In the genomic region with DNA sequence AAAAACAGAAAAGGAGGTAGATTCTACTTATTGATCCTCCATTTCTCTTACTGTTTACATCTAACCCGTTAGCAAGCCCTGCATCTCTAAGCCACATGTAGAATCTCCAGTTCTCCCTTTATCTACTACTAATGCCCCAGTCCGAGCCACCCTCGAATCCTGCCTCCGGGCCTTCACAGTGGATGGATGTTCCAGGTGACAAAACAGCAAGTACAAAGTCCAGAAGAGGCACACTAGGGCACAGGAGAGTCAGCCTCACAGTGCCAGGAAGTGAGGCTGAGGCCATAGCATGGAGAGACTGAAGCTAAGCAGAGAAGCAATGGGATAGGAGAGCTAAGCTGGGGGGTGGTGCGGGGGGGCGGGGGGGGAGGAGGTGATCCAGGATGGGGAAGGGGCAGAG, we compare ENCODE assay signal across 20 mouse cellular contexts. TPM values are rescaled to one million over a fixed set of nuclear protein-coding genes. Genes with fewer than 3 reads are reported as not detected.
A peak's percentile ranks its signal among the peaks of the same experiment; 100 is the strongest.
DNase-seq lines count a peak whose midpoint lies in the region; ATAC-seq lines count a peak whose summit lies in the region.
"Had no signal": no experiment of that assay in that cellular context is flagged by ENCODE, and none has a peak within 500 bp of the region (broad histone marks: within the 10 kb centered on the region; RNA-seq: fewer than 3 reads in every experiment).

No protein-coding gene starts in this region.

- H3K9ac ChIP-seq in heart, embryonic 13.5 days, result peak overlapping the region; percentile 12; the same call in 1 of the 2 replicates
- H3K9ac ChIP-seq: neural tube, embryonic 13.5 days had no signal

- ATAC-seq in heart, embryonic 13.5 days (ENCODE audit: extremely low read depth, insufficient number of reproducible peaks, low FRiP score, low TSS enrichment), result no peak
- ATAC-seq: activated CD4-positive, CD25-positive, alpha-beta regulatory T cell, adult 4 months; forebrain, embryonic 14.5 days; hindbrain, embryonic 16.5 days; Patski had no signal

- no peaks in the 10 kb centered on the region for H3K27me3 ChIP-seq in heart, embryonic 13.5 days (replicated peaks)
- H3K27me3 ChIP-seq in heart, embryonic 10.5 days (ENCODE audit: insufficient read depth, poor library complexity, severe bottlenecking), result no peaks in the 10 kb centered on the region
- H3K27me3 ChIP-seq: neural tube, embryonic 13.5 days; Patski had no signal

- H3K9me3 ChIP-seq in heart, embryonic 13.5 days, result no peaks in the 10 kb centered on the region
- H3K9me3 ChIP-seq in heart, embryonic 10.5 days, result no peaks in the 10 kb centered on the region
- H3K9me3 ChIP-seq: limb, embryonic 10.5 days; midbrain, embryonic 10.5 days; neural tube, embryonic 13.5 days had no signal

- H3K4me3 ChIP-seq in heart, embryonic 13.5 days, result no peak overlapping the region
- H3K4me3 ChIP-seq in heart, embryonic 10.5 days, result no peak overlapping the region
- H3K4me3 ChIP-seq in brown adipose tissue, adult 24 weeks (ENCODE audit: insufficient read depth, low read depth, low read length), result no peak overlapping the region
- H3K4me3 ChIP-seq: limb, embryonic 10.5 days; midbrain, embryonic 10.5 days; neural tube, embryonic 13.5 days had no signal

- DNase-seq in heart, embryonic 10.5 days (ENCODE audit: low spot score), result no peak
- DNase-seq in kidney, adult 8-10 months, result peak; percentile 74 to 80
- DNase-seq in kidney, postnatal 36 days, result peak; percentile 75 to 82
- no peak for DNase-seq in frontal cortex, postnatal 36 days (ENCODE audit: low spot score in 2 of 2)
- no peak for DNase-seq in urinary bladder, adult 2 months (ENCODE audit: low spot score)
- no peak for DNase-seq in B cell, adult 2 months
- DNase-seq: adrenal gland, postnatal 14 days; cerebellum, adult 8-10 months; lung, adult 2 months; right cerebral cortex, postnatal 14 days; thymus, postnatal 14 days had no signal

- no peak overlapping the region for H3K4me2 ChIP-seq in heart, embryonic 13.5 days
- H3K4me2 ChIP-seq: neural tube, embryonic 13.5 days had no signal

- no peaks in the 10 kb centered on the region for H3K36me3 ChIP-seq in heart, embryonic 13.5 days
- no peaks in the 10 kb centered on the region for H3K36me3 ChIP-seq in heart, embryonic 10.5 days
- H3K36me3 ChIP-seq: limb, embryonic 10.5 days; midbrain, embryonic 10.5 days; neural tube, embryonic 13.5 days had no signal

- no peak overlapping the region for H3K27ac ChIP-seq in heart, embryonic 13.5 days (replicated peaks)
- no peak overlapping the region for H3K27ac ChIP-seq in heart, embryonic 10.5 days
- peak overlapping the region; percentile 41; the same call in 1 of the 2 replicates for H3K27ac ChIP-seq in brown adipose tissue, adult 24 weeks (replicated peaks; ENCODE audit: low read depth, low read length)
- H3K27ac ChIP-seq: limb, embryonic 10.5 days; midbrain, embryonic 10.5 days; neural tube, embryonic 13.5 days had no signal

- WGBS in heart, embryonic 13.5 days, result 84% methylated on average over 6 of the region's 6 CpGs
- 85% methylated on average over 6 of the region's 6 CpGs for WGBS in heart, embryonic 10.5 days

- peaks cover 19% of the 10 kb centered on the region for H3K4me1 ChIP-seq in heart, embryonic 13.5 days
- peaks cover 25% of the 10 kb centered on the region for H3K4me1 ChIP-seq in heart, embryonic 10.5 days
- 0 out of 2 replicates have a peak, but pooled peaks cover 3% of the 10 kb centered on the region for H3K4me1 ChIP-seq in brown adipose tissue, adult 24 weeks (ENCODE audit: control insufficient read depth, insufficient read depth, insufficient read length, low read length)

RNA-seq across cellular contexts. Expression of a gene that starts 2.8 kb away (rescaled TPM):
- 4.7 and 5.7 TPM in 2 replicates for polyA plus RNA-seq in heart, embryonic 13.5 days (2015; fragmentation: Nextera tagmentation; extraction: Ambion mirVana)
- polyA plus RNA-seq in heart, embryonic 10.5 days (2016; fragmentation: Nextera tagmentation; extraction: Ambion mirVana), result 3.0 and 4.7 TPM in 2 replicates
- 12.7 and 13.7 TPM in 2 replicates for polyA plus RNA-seq in brown adipose tissue, adult 24 weeks (2012; ENCODE audit: insufficient read depth, insufficient read length, missing spikeins)
- 85.4 and 87.0 TPM in 2 replicates for polyA plus RNA-seq in urinary bladder, adult 2 months (2012; rRNA removed)
- polyA plus RNA-seq: activated CD4-positive, CD25-positive, alpha-beta regulatory T cell, adult 4 months had no signal

RNA-seq across cellular contexts. Expression of a gene that starts 3.0 kb away (rescaled TPM):
- 3.3 and 3.4 TPM in 2 replicates for polyA plus RNA-seq in heart, embryonic 13.5 days (2015; fragmentation: Nextera tagmentation; extraction: Ambion mirVana)
- polyA plus RNA-seq in heart, embryonic 10.5 days (2016; fragmentation: Nextera tagmentation; extraction: Ambion mirVana), result 1.8 and 2.2 TPM in 2 replicates
- polyA plus RNA-seq in brown adipose tissue, adult 24 weeks (2012; ENCODE audit: insufficient read depth, insufficient read length, missing spikeins), result 0.99 and 2.8 TPM in 2 replicates
- polyA plus RNA-seq in urinary bladder, adult 2 months (2012; rRNA removed), result 10.0 and 10.3 TPM in 2 replicates
- polyA plus RNA-seq: activated CD4-positive, CD25-positive, alpha-beta regulatory T cell, adult 4 months had no signal

RNA-seq across cellular contexts. Expression of a gene that starts 7.3 kb away (rescaled TPM):
- polyA plus RNA-seq in heart, embryonic 13.5 days (2015; fragmentation: Nextera tagmentation; extraction: Ambion mirVana), result 0.23 and 0.38 TPM in 2 replicates
- 0.25 TPM in 1 of 2 replicates, not detected in the other for polyA plus RNA-seq in heart, embryonic 10.5 days (2016; fragmentation: Nextera tagmentation; extraction: Ambion mirVana)
- 4.1 and 4.9 TPM in 2 replicates for polyA plus RNA-seq in brown adipose tissue, adult 24 weeks (2012; ENCODE audit: insufficient read depth, insufficient read length, missing spikeins)
- 5.1 and 6.8 TPM in 2 replicates for polyA plus RNA-seq in urinary bladder, adult 2 months (2012; rRNA removed)
- polyA plus RNA-seq: activated CD4-positive, CD25-positive, alpha-beta regulatory T cell, adult 4 months had no signal

RNA-seq across cellular contexts. Expression of a gene that starts 11.0 kb away (rescaled TPM):
- 59.2 and 63.5 TPM in 2 replicates for polyA plus RNA-seq in heart, embryonic 13.5 days (2015; fragmentation: Nextera tagmentation; extraction: Ambion mirVana)
- 95.3 and 108 TPM in 2 replicates for polyA plus RNA-seq in heart, embryonic 10.5 days (2016; fragmentation: Nextera tagmentation; extraction: Ambion mirVana)
- 49.9 and 65.3 TPM in 2 replicates for polyA plus RNA-seq in brown adipose tissue, adult 24 weeks (2012; ENCODE audit: insufficient read depth, insufficient read length, missing spikeins)
- polyA plus RNA-seq in urinary bladder, adult 2 months (2012; rRNA removed), result 83.4 and 108 TPM in 2 replicates

RNA-seq across cellular contexts. Expression of a gene that starts 20.6 kb away (rescaled TPM):
- polyA plus RNA-seq in heart, embryonic 13.5 days (2015; fragmentation: Nextera tagmentation; extraction: Ambion mirVana), result 372 and 373 TPM in 2 replicates
- polyA plus RNA-seq in heart, embryonic 10.5 days (2016; fragmentation: Nextera tagmentation; extraction: Ambion mirVana), result 481 and 586 TPM in 2 replicates
- polyA plus RNA-seq in brown adipose tissue, adult 24 weeks (2012; ENCODE audit: insufficient read depth, insufficient read length, missing spikeins), result 268 and 317 TPM in 2 replicates
- 461 and 554 TPM in 2 replicates for polyA plus RNA-seq in urinary bladder, adult 2 months (2012; rRNA removed)

Comparison
In these comparisons a context has a peak if more than half of its experiments do, and no peak if none do; other contexts are left out.
1. DNase-seq: peak in kidney, adult 8-10 months (2 of 2) and kidney, postnatal 36 days (2 of 2); none in heart, embryonic 10.5 days (single experiment), frontal cortex, postnatal 36 days (0 of 2), urinary bladder, adult 2 months (single experiment) and B cell, adult 2 months (0 of 2).